32 mouse cellular contexts compared by ENCODE assay signal in the genomic region with DNA sequence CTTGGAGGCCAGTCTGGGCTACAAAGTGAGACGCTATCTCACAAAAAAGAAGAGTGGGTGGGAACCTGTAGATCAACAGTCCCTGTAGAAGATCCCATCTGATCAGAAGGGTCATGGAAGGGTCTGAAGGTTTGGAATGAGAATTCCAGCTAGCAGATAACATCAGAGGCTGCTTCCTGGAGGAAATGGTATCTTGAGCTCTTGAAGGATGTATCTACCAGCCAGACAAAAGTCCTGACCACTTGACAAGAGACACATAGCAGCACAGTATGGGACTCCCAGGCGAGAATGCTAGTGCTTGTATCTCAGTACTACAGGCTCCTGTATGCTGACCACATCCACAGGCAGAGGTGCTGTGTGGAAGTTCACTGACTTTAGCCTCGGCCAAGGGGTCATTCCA. TPM values are rescaled to one million over a fixed set of nuclear protein-coding genes. Genes with fewer than 3 reads are reported as not detected.
DNase-seq lines count a peak whose midpoint lies in the region; ATAC-seq and TF ChIP-seq lines count a peak whose summit lies in the region.
"Had no signal": no experiment of that assay in that cellular context is flagged by ENCODE, and none has a peak within 500 bp of the region (broad histone marks: within the 10 kb centered on the region; RNA-seq: fewer than 3 reads in every experiment).

No protein-coding gene starts in this region.

- no peak overlapping the region for H3K27ac ChIP-seq in kidney, adult 2 months (ENCODE audit: insufficient read depth, low read depth, low read length)
- H3K27ac ChIP-seq in heart, embryonic 13.5 days (replicated peaks) = peak overlapping the region; percentile 99
- peak overlapping the region; percentile 98 for H3K27ac ChIP-seq in heart, postnatal 0 days (ENCODE audit: low read depth)
- H3K27ac ChIP-seq: embryonic facial prominence, embryonic 13.5 days; forebrain, embryonic 13.5 days; hindbrain, embryonic 15.5 days; limb, embryonic 12.5 days; liver, embryonic 13.5 days; midbrain, embryonic 10.5 days had no signal

- H3K4me1 ChIP-seq in kidney, adult 2 months (ENCODE audit: control insufficient read depth, insufficient read depth, low read length) = no peaks in the 10 kb centered on the region
- peaks cover 77% of the 10 kb centered on the region for H3K4me1 ChIP-seq in heart, embryonic 13.5 days
- peaks cover 54% of the 10 kb centered on the region for H3K4me1 ChIP-seq in heart, postnatal 0 days (ENCODE audit: control insufficient read depth, insufficient read depth)

- ATAC-seq in heart, embryonic 13.5 days (ENCODE audit: extremely low read depth, insufficient number of reproducible peaks, low FRiP score, low TSS enrichment) = no peak
- no peak for ATAC-seq in heart, postnatal 0 days (ENCODE audit: insufficient read depth, low read depth)
- ATAC-seq in erythroblast, adult 5-6 weeks (replicated peaks; ENCODE audit: low FRiP score, poor library complexity, severe bottlenecking) = no peak
- ATAC-seq: CD4-positive, CD25-positive, alpha-beta regulatory T cell, adult 4 months; forebrain, embryonic 13.5 days; midbrain, embryonic 16.5 days had no signal

- peak overlapping the region; percentile 80 for H3K4me2 ChIP-seq in heart, embryonic 13.5 days
- H3K4me2 ChIP-seq in heart, postnatal 0 days (ENCODE audit: low read depth, low read length) = peak overlapping the region; percentile 92
- H3K4me2 ChIP-seq: embryonic facial prominence, embryonic 13.5 days; forebrain, embryonic 13.5 days; limb, embryonic 12.5 days; liver, embryonic 13.5 days had no signal

- no peak for TF ChIP-seq CTCF in kidney, adult 2 months (conservative IDR thresholded peaks at IDR 0.05; ENCODE audit: insufficient read depth, insufficient read length, low read depth, low read length)
- TF ChIP-seq CTCF in heart, postnatal 0 days (IDR thresholded peaks at IDR 0.05; ENCODE audit: low read depth) = no peak

- no peak for TF ChIP-seq POLR2A in kidney, adult 2 months (IDR thresholded peaks at IDR 0.05; ENCODE audit: low read depth, low read length)

- peak; percentile 92 for DNase-seq in heart, adult 11 months
- no peak for DNase-seq in heart, adult 8-10 months (ENCODE audit: low spot score)
- DNase-seq in kidney, adult 2 months = peak; percentile 49
- no peak for DNase-seq in kidney, postnatal 14 days
- DNase-seq in heart, postnatal 0 days (ENCODE audit: low spot score) = no peak
- DNase-seq: adrenal gland, postnatal 14 days; cerebellum, adult 2 months; cerebellum, postnatal 36 days; embryo, embryonic 11 days; kidney, adult 9 months; kidney, postnatal 25 days; liver, embryonic 13.5 days; lung, adult 2 months; lung, postnatal 14 days had no signal

- peak overlapping the region; percentile 97 for H3K9ac ChIP-seq in heart, embryonic 13.5 days
- peak overlapping the region; percentile 99 for H3K9ac ChIP-seq in heart, postnatal 0 days (replicated peaks; ENCODE audit: low read depth, low read length)
- H3K9ac ChIP-seq: embryonic facial prominence, embryonic 13.5 days; forebrain, embryonic 13.5 days; hindbrain, embryonic 15.5 days; limb, embryonic 12.5 days; liver, embryonic 13.5 days had no signal

- H3K36me3 ChIP-seq in kidney, adult 2 months (ENCODE audit: control insufficient read depth, insufficient read depth, low read length) = no peaks in the 10 kb centered on the region
- 0 out of 2 replicates have a peak, but pooled peaks cover 3% of the 10 kb centered on the region for H3K36me3 ChIP-seq in heart, embryonic 13.5 days
- H3K36me3 ChIP-seq in heart, postnatal 0 days (replicated peaks; ENCODE audit: control insufficient read depth, insufficient read depth, low read length) = no peaks in the 10 kb centered on the region; the same call in 1 of the 2 replicates
- H3K36me3 ChIP-seq: embryonic facial prominence, embryonic 13.5 days; hindbrain, embryonic 15.5 days; limb, embryonic 12.5 days; liver, embryonic 13.5 days; midbrain, embryonic 10.5 days had no signal

- no peaks in the 10 kb centered on the region for H3K9me3 ChIP-seq in heart, embryonic 13.5 days
- H3K9me3 ChIP-seq in heart, postnatal 0 days (replicated peaks; ENCODE audit: control insufficient read depth, low read length) = no peaks in the 10 kb centered on the region
- H3K9me3 ChIP-seq: embryonic facial prominence, embryonic 13.5 days; hindbrain, embryonic 15.5 days; limb, embryonic 12.5 days; midbrain, embryonic 10.5 days had no signal

- no peak overlapping the region for H3K4me3 ChIP-seq in kidney, adult 2 months (ENCODE audit: insufficient read depth, low read depth, low read length)
- H3K4me3 ChIP-seq in heart, embryonic 13.5 days = peak overlapping the region; percentile 81
- peak overlapping the region; percentile 98; the same call in 1 of the 2 replicates for H3K4me3 ChIP-seq in heart, postnatal 0 days (ENCODE audit: low read depth, low read length)
- H3K4me3 ChIP-seq: embryonic facial prominence, embryonic 13.5 days; forebrain, embryonic 13.5 days; hindbrain, embryonic 15.5 days; limb, embryonic 12.5 days; liver, embryonic 13.5 days; midbrain, embryonic 10.5 days had no signal

- TF ChIP-seq EP300 in heart, postnatal 0 days (IDR thresholded peaks at IDR 0.05; ENCODE audit: low read depth) = no peak

- H3K27me3 ChIP-seq in kidney, adult 2 months (replicated peaks; ENCODE audit: control insufficient read depth, insufficient read depth, low read length) = no peaks in the 10 kb centered on the region
- H3K27me3 ChIP-seq in heart, embryonic 13.5 days (replicated peaks) = no peaks in the 10 kb centered on the region
- H3K27me3 ChIP-seq in heart, postnatal 0 days (ENCODE audit: control insufficient read depth, insufficient read depth, low read length) = no peaks in the 10 kb centered on the region
- H3K27me3 ChIP-seq: embryonic facial prominence, embryonic 13.5 days; hindbrain, embryonic 15.5 days had no signal

- WGBS in kidney, adult 2 months = 70% methylated on average over 3 of the region's 3 CpGs
- 30% methylated on average over 3 of the region's 3 CpGs for WGBS in heart, embryonic 13.5 days
- WGBS in heart, postnatal 0 days = 31% methylated on average over 3 of the region's 3 CpGs

RNA-seq across cellular contexts. Expression of gene Lrrfip1, which starts 2.6 kb away (rescaled TPM):
- total RNA-seq in heart, adult 8-10 months (2022) = 10 to 100 TPM; 55.4 to 72.1 (median 61.1) TPM
- 9.4 and 11.4 TPM in 2 replicates for polyA plus RNA-seq in kidney, adult 2 months (2012; rRNA removed)
- polyA plus RNA-seq in heart, embryonic 13.5 days (2015; fragmentation: Nextera tagmentation; extraction: Ambion mirVana) = 122 and 137 TPM in 2 replicates
- total RNA-seq in heart, postnatal 0 days (2014; rRNA removed; ENCODE audit: low replicate concordance) = 120 and 135 TPM in 2 replicates
- polyA plus RNA-seq in heart, postnatal 0 days (2015; fragmentation: Nextera tagmentation; extraction: Ambion mirVana) = 140 and 168 TPM in 2 replicates
- 16.9 and 26.1 TPM in 2 replicates for total RNA-seq in erythroblast, adult 5-6 weeks (2015; ENCODE audit: low replicate concordance)
- 28.5 and 33.3 TPM in 2 replicates for total RNA-seq in erythroblast, adult 5-6 weeks (2017; ENCODE audit: low replicate concordance)

RNA-seq across cellular contexts. Expression of gene Rab17, which starts 31.6 kb away (rescaled TPM):
- 1 to 10 TPM; 2.0 to 4.4 (median 3.3) TPM for total RNA-seq in heart, adult 8-10 months (2022)
- polyA plus RNA-seq in kidney, adult 2 months (2012; rRNA removed) = 34.4 and 35.9 TPM in 2 replicates
- 0.57 and 1.5 TPM in 2 replicates for polyA plus RNA-seq in heart, embryonic 13.5 days (2015; fragmentation: Nextera tagmentation; extraction: Ambion mirVana)
- 7.1 and 8.4 TPM in 2 replicates for total RNA-seq in heart, postnatal 0 days (2014; rRNA removed; ENCODE audit: low replicate concordance)
- 5.1 and 5.6 TPM in 2 replicates for polyA plus RNA-seq in heart, postnatal 0 days (2015; fragmentation: Nextera tagmentation; extraction: Ambion mirVana)
- not detected in 2 replicates for total RNA-seq in erythroblast, adult 5-6 weeks (2015; ENCODE audit: low replicate concordance)
- total RNA-seq in erythroblast, adult 5-6 weeks (2017; ENCODE audit: low replicate concordance) = not detected in 2 replicates
- total RNA-seq: gastrocnemius, adult 8-10 months; layer of hippocampus, adult 8-10 months; neutrophil, adult 5-6 weeks had no signal
- polyA plus RNA-seq: CD4-positive, CD25-positive, alpha-beta regulatory T cell, adult 4 months; cerebellum, adult 2 months; forebrain, embryonic 13.5 days; midbrain, embryonic 10.5 days had no signal

RNA-seq across cellular contexts. Expression of gene Prlh, which starts 48.2 kb away (rescaled TPM):
- not detected for total RNA-seq in heart, adult 8-10 months (2022)
- polyA plus RNA-seq in kidney, adult 2 months (2012; rRNA removed) = not detected in 2 replicates
- not detected in 2 replicates for polyA plus RNA-seq in heart, embryonic 13.5 days (2015; fragmentation: Nextera tagmentation; extraction: Ambion mirVana)
- total RNA-seq in heart, postnatal 0 days (2014; rRNA removed; ENCODE audit: low replicate concordance) = not detected in 2 replicates
- not detected in 2 replicates for polyA plus RNA-seq in heart, postnatal 0 days (2015; fragmentation: Nextera tagmentation; extraction: Ambion mirVana)
- total RNA-seq in erythroblast, adult 5-6 weeks (2015; ENCODE audit: low replicate concordance) = not detected in 2 replicates
- not detected in 2 replicates for total RNA-seq in erythroblast, adult 5-6 weeks (2017; ENCODE audit: low replicate concordance)
- total RNA-seq: adrenal gland, postnatal 14 days; gastrocnemius, adult 8-10 months; heart, adult 18-20 months; layer of hippocampus, adult 8-10 months; left cerebral cortex, postnatal 14 days; neutrophil, adult 5-6 weeks had no signal
- polyA plus RNA-seq: CD4-positive, CD25-positive, alpha-beta regulatory T cell, adult 4 months; embryonic facial prominence, embryonic 13.5 days; forebrain, embryonic 13.5 days; hindbrain, embryonic 15.5 days; intestine, embryonic 14.5 days; limb, embryonic 12.5 days; lung, adult 2 months; midbrain, embryonic 10.5 days; midbrain, embryonic 16.5 days; small intestine, adult 2 months; stomach, embryonic 16.5 days; thymus, postnatal 0 days had no signal

Comparison
In these comparisons a context has a peak if more than half of its experiments do, and no peak if none do; other contexts are left out.
1. DNase-seq: peak in heart, adult 11 months (single experiment) and kidney, adult 2 months (single experiment); none in heart, adult 8-10 months (single experiment), kidney, postnatal 14 days (single experiment) and heart, postnatal 0 days (single experiment).